In the genomic region with DNA sequence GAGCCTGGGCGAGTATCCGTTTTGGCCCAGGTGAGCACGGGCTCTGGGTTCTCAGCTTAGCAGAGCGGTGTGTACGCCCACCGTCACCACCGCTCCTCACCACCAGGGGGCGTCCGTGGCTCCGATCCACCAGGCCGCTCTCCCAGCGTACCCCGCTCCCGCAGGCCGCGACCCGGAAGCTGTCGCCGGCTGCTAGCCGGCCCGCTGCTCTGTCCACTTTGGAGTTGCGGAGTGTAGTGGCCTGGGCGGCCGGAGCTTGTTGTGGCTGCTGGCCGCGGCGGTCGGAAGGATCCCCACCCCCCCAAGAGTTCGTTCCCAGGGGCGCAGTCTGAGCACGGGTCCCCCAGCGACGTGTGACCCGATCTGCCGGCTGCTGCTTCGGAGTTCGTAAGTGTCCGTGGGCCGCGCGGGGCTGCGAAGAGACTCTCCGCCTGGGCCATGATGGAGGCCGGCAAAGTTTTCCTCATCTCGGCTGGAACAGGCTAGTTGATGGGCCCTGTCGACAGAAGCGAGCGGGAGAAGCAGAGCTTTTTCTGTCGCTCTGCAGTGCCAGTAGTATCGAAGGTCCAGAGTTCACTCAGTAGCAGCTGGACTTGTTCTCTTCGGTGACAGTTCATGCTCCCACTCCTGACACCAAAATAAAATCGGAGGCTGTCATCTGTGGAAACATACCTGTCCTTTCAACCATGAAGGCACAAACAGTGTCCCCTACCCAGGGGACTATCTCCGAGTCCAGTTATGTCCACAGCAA, we compare ENCODE assay signal across 1 mouse cellular context.
TF ChIP-seq lines count a peak whose summit lies in the region.

A gene (plus strand): TSS at position 227 of the 751 bp plus-strand sequence.

TF ChIP-seq in CH12.LX, 34 proteins besides CTCF, POLR2A, EP300 and RAD21 (continued from another document):
- TF ChIP-seq MAZ (IDR thresholded peaks at IDR 0.05; ENCODE audit: low read depth, low read length), result 0 out of 2 replicates have a peak, but pooled peaks have one; percentile 25
- TF ChIP-seq SMC3 (IDR thresholded peaks at IDR 0.05; ENCODE audit: low read depth, low read length), result peak; percentile 46
- TF ChIP-seq NELFE (IDR thresholded peaks at IDR 0.05; ENCODE audit: low read depth, low read length), result peak; percentile 69
- peak; percentile 36; the same call in 1 of the 2 replicates for TF ChIP-seq CHD2 (IDR thresholded peaks at IDR 0.05; ENCODE audit: low read length)
- TF ChIP-seq SIN3A (IDR thresholded peaks at IDR 0.05; ENCODE audit: low read length), result peak; percentile 55
- TF ChIP-seq TCF12 (IDR thresholded peaks at IDR 0.05; ENCODE audit: low read depth, low read length), result peak; percentile 75
- no peak for TF ChIP-seq ZKSCAN1 (IDR thresholded peaks at IDR 0.05; ENCODE audit: borderline replicate concordance, low read depth, low read length)
- peak; percentile 11; the same call in 1 of the 2 replicates for TF ChIP-seq NRF1 (IDR thresholded peaks at IDR 0.05; ENCODE audit: low read depth, low read length)
- peak; percentile 54; the same call in 1 of the 2 replicates for TF ChIP-seq IRF4 (IDR thresholded peaks at IDR 0.05; ENCODE audit: low read depth, low read length)
- no peak for TF ChIP-seq ZMIZ1 (IDR thresholded peaks at IDR 0.05; ENCODE audit: low read depth, low read length)
- TF ChIP-seq ZC3H11A (IDR thresholded peaks at IDR 0.05; ENCODE audit: low read depth, low read length), result no peak
- TF ChIP-seq MEF2A (IDR thresholded peaks at IDR 0.05; ENCODE audit: borderline replicate concordance, low read depth, low read length), result peak; percentile 52; the same call in 1 of the 2 replicates
- TF ChIP-seq ELF1 (IDR thresholded peaks at IDR 0.05; ENCODE audit: low read depth, low read length), result peak; percentile 91
- no peak for TF ChIP-seq PAX5 (IDR thresholded peaks at IDR 0.05; ENCODE audit: low read length)
- TF ChIP-seq E2F4 (IDR thresholded peaks at IDR 0.05; ENCODE audit: insufficient replicate concordance, low read depth, low read length), result no peak
- TF ChIP-seq KAT2A (IDR thresholded peaks at IDR 0.05; ENCODE audit: insufficient replicate concordance, low read length), result peak; percentile 72; the same call in 1 of the 2 replicates
- peak; percentile 81 for TF ChIP-seq HCFC1 (IDR thresholded peaks at IDR 0.05; ENCODE audit: low read depth, low read length)
